Mouse (Mus musculus) NIH3T3 (cell line): Measurements from ENCODE around the gene Cacnb4.
A peak's percentile ranks its signal among the peaks of the same experiment; 100 is the strongest.

Source experiments
- DNase-seq: peaks from one replicate; pipeline ENCODE4 v3.0.0-alpha.2; 2012; ENCODE audit warnings: low read depth

Gene Cacnb4

DNA sequence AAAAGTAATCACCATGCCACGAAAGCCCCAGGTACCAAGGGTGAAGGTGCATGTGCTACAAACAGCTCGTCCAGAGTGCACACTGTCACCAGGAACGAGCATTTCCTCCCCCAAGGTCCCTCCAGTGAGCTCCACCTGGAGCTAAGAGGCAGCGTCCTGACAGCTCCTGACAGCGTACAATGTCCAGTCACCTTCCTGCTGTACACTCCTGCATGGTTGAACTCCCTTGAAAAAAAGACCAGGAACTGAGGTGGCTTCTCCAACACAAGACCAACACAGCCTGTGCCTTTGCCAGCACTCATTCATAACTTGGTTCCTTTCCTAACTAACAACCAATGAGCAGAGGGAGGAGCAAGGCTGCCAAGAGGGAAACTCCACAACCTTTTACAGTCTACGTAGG, 255.4 kb downstream of the Cacnb4 start:
- DNase-seq: no peak

DNA sequence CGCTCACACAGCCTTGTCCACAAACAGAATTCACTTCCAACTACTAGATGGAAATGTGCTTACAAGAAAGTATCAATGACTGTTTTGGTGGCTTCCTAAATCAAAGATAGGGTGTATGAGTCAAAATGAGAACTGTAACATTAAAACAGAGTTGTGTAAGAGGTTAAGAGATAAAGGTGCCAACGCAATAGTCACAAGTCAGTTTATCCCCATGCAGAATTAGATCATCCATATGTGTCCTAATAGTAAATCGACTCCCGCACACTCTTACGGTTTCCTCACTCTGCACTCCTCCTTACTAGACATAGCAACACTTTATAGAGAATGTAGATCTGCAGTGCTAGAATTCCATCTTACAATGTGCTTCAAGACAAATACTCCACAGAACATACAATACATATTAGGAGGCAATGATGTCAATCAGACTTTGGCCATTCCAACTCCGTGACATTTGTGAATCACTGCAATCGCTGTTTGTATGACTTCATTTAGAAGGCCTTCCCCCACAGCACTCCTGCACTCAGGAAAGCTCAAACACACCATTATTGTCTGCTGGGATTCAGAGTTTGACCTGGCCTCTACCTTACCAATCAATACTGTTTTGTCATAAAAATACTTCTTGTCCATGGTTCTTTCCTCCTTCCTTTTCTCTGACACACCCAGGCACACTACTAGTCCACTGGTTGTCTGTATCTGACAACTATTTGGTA, 256.5 kb downstream of the Cacnb4 start:
- no peak for DNase-seq

DNA sequence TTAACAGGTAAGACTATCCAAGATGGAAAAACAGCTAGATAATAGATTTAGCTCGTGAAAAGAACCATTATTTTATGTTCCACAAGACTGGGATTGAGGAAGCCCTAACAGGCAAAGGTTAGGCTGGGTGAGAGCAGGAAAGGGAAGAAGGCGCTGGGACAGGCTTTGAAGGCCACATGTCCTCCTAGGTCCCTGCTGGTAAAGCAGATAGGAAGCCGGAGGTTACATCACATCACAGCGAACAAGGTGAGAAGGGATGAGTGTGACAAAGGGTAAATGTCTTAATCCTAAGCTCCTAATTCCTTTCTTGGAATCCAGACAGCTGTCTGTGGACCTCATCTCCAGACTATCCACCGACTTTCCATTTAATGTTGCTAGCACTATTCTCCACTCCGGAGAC, 257.3 kb downstream of the Cacnb4 start:
- DNase-seq: no peak

DNA sequence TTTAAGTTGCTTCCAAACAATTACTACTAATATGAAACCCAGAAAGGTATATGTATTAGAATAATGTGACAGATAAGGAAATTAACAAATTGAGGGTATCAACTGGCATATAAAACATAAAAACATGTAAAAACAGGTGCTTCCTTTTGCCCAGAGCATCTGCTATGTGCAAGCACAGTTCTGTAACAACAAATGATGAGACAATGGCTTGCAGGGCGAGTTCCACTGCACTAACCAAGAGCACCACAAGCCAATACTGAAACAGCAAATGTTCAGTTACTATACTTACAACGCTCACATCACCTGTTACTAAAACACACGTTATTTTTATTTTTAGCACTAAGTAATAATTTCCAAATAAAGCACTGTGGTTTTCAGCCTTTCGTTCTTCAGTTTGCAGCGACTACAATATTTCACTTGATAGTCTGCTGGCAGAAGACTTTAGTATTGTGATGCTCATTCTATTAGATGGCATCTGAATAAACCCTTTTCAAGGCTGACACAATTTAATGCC, 264.1 kb downstream of the Cacnb4 start:
- no peak for DNase-seq

DNA sequence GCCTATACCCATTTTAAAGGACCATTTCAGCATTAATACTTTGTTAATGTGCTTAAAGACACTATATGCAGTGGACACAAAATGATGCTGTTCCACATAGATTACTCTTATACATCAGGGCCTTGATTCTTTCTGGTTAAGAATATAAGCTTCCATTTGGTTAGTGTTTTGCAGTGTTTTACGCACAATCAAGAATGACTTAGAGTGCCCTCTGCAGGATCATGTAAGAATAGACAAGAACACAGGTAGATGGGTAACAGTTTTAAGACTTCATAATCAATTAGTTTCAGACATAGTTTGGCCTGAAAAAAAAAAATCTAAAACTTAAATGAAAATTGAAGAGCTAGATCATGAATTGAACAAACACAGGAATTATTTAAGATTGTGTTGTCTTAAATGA, 270.2 kb downstream of the Cacnb4 start:
- DNase-seq: peak; percentile 33

DNA sequence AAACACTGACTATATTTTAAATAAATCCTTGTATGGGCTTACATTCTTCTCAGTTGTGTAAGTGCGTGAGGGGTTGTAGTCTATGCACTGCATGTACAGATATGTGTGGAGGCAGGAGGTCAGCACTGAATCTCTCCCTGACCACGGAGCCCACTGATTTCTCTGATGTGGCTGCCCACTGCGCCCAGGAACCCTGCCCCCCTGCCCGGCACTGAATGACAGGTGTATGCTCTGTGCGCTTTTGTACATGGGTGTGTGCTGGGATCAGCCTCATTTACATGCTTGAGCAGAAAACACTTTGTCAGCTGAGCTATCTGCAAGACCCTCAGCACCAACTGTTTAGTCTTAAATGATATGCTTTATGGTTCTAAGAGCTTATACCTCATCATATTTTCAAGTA, 271.4 kb downstream of the Cacnb4 start:
- no peak for DNase-seq

DNA sequence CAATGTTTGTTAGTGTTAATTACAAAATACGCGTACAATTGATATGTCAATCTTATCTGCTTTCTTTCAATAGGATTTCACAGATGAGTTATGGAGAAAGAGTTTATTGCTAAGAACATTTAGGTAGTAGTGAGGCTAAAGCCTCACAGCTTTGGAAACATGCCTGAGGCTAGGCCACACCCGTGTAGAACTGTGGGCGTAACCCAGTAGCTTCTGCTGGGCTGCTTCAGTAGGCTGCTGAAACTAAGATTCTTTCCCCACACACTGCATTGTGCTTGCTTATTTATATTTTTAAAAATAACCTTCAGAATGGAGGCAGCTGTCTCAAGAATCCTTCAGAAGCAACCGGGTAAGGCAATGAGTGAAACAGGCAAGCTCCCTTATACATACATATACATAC, 282.1 kb downstream of the Cacnb4 start:
- peak; percentile 26 for DNase-seq

DNA sequence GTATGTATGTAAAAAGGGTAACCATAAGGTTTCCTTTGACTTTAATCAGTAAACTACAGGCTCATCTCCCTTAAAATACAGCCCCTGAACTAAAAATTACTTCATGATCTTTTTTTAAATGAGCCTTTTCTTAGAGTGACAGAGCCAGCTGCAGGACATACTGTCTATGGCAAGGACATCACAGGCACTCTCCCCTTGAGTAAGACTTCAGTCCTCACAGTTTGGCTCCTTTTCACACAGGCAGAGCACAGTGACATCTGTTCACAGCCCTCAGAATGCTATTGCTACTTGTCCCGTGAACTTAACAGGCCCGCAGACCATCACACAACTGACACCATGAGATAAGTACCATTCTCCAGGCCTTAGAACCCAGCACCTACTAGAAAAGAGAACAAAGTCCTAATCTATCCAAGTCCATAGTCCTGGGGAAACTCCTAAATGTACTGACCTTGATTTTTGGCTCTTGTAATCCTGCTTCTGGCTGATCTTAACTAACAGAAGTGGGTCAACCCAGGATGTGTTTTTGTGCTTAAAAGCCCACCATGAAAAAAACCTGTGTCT, 286.1 kb downstream of the Cacnb4 start:
- no peak for DNase-seq

DNA sequence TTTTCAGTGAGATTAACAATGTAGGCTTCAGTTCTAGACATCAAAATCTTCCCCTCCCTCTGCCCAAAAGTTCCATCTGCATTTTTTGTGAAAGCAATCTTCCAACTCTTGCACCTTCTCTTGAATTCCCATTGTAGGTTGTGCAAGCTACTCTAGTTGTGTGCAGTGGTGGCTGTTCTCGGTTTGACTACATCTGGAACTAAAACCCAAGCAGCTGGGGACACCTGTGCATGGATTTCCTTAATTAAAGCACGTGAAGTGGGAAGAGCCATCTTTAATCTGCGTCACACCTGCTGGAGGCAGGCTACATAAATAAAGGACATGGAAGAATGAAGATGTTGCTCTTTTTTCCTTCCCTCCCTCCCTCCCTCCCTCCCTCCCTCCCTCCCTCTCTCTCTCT, 286.7 kb downstream of the Cacnb4 start:
- DNase-seq: no peak

DNA sequence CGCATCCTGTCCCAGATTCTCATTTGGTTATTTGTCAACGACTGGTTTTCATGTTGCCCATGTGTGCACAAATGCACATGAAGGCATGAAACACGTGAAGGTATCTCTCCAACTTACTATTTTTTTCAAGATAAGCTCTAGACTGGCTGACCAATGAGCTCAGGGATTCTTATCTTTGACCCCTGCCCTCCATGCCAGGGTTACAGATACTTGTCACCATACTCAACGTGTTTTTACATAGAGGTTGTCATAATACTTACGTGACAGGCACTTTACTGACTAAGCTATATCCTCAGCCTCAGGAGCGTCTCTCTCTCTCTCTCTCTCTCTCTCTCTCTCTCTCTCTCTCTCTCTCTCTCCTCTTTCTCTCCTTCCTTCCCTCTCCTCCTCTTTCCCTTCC, 290.2 kb downstream of the Cacnb4 start:
- DNase-seq: no peak

DNA sequence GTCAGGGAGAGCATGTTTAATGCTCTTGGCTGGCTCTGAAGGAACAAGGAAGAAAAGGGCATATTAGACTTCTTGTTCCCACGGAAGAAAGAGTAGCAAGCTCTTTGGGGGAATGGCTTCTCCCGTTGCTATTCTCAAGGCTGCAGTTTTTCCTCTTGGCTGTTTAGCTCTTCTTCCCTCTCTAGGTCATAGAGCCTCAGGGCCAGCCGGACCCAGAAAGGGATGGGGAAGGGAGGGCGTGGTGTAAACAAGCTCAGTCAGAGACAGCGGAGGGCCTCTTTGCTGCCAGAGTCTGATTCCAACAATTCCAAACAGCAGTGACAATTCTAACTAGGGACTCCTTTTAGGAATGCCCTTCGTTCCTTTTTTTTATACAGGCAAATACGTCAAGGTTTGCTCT, 290.6 kb downstream of the Cacnb4 start:
- no peak for DNase-seq

DNA sequence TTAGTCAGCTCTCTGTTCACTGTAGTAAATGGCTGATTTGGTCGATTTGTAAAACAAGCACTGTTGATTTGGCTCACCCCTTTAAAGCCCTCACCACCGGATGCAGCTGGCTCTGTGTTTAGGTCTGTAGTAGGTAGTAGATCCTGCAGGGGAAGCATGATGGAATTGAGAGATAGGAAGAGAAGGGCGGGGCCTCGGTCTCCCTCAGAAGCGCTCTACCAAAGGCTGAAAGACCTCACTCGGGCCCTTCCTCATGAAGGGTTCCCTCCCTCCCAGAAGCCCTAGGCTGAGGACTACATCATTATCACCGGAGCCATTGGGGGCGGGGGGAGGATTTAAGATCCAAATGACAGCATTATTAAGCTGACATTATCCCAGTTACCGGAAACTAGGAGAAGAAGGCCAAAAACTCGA, 297.8 kb downstream of the Cacnb4 start:
- DNase-seq: no peak

DNA sequence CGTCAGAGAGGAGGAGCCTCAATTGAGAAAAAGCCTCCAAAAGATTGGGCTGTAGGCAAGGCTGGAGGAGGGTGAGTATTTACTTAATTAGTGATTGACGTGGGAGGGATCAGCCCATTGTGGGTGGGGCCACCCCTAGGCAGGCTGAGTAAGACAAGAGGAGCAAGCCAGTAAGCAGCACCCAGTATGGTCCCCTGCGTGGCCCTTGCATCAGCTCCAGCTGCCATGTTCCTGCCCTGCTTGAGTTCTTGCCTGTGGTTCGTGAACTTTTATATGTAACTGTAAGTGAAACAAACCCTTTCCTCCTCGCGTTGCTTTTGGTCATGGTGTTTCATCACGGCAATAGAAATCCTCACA, 298.2 kb downstream of the Cacnb4 start, which contains the start of gene Neb:
TSS of gene Neb (minus strand) at position 27 of the 357 bp plus-strand sequence.
- no peak for DNase-seq
